Mouse (Mus musculus) ovary, postnatal 10 days (tissue): Measurements from ENCODE around the gene Gm9958.
A peak's percentile ranks its signal among the peaks of the same experiment; 100 is the strongest.

Experiments used
- DNase-seq: peaks from one replicate; pipeline ENCODE4 v3.0.0; 2022; ENCODE audit warnings: low spot score

Gm9958 gene

DNA sequence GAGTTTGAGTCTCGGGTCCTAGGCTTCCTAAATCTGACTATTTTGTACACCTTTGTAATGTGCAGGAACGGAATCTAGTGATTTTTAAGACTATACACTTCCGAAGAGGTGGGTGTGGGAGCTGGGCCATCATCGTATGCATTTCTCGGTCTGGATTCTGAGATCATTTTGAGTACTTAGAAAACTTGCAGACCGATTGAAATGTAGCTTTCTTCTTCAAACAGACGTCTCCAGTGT, at the start of gene Gm9958:
TSS of gene Gm9958 (plus strand) at position 138 of the 237 bp plus-strand sequence.
- no peak for DNase-seq

DNA sequence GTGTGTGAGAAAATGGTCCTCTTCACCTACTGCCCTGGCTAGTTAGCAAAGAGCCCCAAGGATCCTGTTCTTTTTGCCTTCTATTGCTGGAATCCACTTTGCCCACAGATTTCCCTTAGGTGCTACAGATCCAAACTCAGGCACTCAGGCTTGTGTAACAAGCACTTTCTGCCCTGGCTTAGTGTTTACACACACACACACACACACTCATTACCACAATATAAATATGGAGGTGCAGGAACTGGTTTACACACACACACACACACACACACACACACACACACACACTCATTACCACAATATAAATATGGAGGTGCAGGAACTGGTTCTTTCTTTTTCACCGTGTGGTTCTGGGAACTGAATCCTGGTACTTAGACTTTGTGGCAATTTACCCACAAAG, 35.9 kb upstream of the Gm9958 start:
- DNase-seq: no peak

DNA sequence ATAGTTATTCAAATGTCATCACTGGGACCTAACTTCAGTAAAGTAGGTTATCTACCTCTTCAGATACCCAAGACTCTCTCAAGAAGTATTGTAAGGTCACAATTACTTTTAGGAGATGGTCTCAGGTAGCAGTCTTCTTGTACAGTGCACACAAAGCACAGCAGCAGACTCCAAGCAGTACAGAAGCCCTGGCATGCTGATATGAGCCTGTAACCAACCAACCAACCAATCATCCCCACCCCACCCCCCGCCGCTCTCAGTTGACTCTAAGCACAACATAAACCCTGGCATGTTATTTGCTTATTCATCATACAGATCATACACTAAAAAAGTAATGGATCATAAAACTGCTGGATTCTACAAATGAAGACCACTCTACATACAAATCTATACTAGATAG, 34.5 kb upstream of the Gm9958 start:
- DNase-seq: no peak

- no peak for DNase-seq
These were observed 28.6 kb upstream of the Gm9958 start for GRCm38 (mm10) chr5:90338177-90339091.

- DNase-seq: peak; percentile 5
These were observed 27.7 kb upstream of the Gm9958 start for GRCm38 (mm10) chr5:90339129-90339952.

GRCm38 (mm10) chr5:90339953-90340343, 27.1 kb upstream of the Gm9958 start:
- DNase-seq: no peak

DNA sequence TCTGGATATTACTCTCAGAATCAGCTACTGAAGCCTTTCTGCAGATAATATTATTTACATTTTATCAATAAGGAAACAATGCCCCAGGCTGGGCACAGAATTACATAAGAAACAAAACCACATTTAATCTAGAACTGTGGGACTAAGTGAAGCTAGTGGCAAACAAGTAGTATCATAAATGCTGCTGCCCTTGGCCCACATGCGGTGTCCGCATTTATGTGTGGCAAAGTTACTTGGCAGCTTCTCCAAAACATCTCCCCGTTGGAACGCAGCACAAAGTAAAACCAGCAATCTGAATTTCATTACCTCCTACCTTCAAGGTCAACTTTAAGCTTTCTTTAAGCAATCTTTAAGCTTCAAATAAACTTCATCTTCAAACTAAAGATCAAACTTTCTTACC, 26.2 kb upstream of the Gm9958 start:
- no peak for DNase-seq

GRCm38 (mm10) chr5:90346877-90347276, 20.1 kb upstream of the Gm9958 start:
- DNase-seq: no peak

- no peak for DNase-seq
These were observed 13.3 kb upstream of the Gm9958 start for GRCm38 (mm10) chr5:90353552-90354317.

GRCm38 (mm10) chr5:90355824-90356223, 11.2 kb upstream of the Gm9958 start:
- no peak for DNase-seq

DNA sequence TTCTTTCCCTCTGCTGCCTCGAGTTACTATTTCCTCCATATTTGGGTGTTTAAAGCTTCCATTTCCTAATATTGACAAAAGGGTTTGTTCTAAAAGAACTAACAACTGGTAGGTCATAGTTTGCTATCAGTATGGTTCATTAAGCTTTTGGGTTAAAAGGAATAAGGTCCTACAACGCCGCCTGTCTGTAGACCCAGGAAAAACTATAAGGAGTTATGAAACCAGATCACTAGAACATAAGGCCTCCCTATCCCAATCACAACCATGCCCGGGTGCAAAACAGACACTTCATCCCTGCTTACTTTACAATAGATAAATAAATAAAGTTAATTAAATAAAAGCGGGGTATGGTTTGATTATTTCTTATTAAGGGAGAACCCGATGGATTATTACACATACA, 2.5 kb upstream of the Gm9958 start:
- no peak for DNase-seq

DNA sequence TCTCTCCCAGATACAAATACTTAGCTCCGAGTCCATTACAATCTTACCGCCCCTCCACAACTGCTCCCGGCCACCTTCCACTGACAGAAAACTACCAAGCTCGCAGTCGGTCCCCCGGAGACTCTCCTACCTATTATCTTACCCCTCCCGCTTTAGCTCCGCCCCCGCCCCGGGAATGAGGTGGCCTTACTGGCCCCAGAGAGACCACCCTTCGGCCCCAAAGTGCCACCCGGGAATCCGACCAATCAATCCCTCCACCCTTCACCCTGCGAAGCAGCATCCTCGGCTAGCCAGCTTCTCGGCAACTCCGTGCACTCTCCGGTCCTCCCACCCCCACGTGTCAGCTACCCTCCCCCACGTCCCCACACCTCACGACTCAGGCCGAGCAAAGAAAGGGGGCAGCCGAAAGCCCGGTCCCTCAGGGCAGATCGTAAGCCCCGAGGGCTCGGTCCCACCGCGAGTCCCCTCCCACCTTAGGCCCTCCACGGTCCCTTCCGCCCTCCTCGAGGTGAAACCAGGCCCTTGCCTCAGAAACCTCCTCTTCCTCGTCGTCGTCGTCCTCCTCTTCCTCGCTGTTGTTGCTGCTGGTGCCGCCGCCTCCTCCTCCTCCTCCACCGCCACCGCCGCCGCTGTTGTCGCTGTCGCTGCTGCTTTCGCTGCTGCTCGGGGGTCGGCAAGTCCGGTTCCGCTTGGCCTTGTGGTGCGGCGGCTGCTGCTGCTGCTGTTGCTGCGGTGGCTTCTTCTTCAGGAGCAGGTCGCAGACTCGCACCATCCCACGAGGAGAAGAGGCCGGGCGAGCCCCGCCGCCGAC, 1.7 kb upstream of the Gm9958 start:
- peak; percentile 19 for DNase-seq

GRCm38 (mm10) chr5:90366121-90367066, 610 bp upstream of the Gm9958 start, which contains the start of gene Ankrd17:
TSS of gene Ankrd17 (minus strand) at chr5:90366577.
- peak; percentile 82 for DNase-seq

- DNase-seq: no peak
These were observed 3.4 kb downstream of the Gm9958 start for GRCm38 (mm10) chr5:90370401-90370800.

DNA sequence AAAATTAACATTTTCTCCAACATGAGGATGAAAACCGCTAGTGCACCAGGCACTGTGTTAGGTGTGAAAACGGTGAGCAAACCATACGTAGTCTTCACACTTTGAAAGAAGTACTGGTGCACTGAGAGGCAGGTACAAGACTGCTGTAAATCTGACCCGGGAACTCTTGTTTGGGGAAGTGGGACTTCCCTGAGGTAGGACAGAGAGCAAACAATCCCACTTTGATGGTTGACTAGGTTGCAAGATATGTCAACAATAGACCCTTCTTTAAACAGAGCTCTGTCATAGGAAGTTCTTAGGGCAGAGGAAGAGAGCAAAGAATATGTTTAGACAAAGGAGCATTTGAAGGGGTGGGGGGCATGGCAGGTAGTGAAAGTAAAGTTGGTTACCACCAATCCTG, 6.7 kb downstream of the Gm9958 start:
- no peak for DNase-seq

GRCm38 (mm10) chr5:90381458-90381857, 14.5 kb downstream of the Gm9958 start:
- DNase-seq: no peak

GRCm38 (mm10) chr5:90383080-90383479, 16.1 kb downstream of the Gm9958 start:
- no peak for DNase-seq

GRCm38 (mm10) chr5:90393764-90394163, 26.8 kb downstream of the Gm9958 start:
- no peak for DNase-seq

DNA sequence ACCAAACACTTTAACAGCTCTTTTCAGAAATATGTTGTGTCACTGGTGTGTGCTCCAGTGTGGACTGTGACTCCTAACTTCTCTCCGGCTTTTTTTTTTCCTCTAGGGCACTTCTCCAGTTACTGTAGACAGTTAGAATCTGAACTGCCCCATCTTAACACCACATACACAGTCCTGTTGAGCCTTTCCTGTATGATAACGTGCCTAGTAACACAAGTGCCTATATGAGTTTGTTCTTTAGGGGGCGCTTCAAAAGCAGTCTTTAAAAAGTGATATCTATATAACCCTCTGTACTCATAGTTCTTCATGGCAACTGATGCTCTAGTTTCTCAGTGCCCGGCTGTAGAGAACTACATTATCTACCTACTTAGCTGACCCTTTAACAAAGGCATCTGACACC, 27.3 kb downstream of the Gm9958 start:
- no peak for DNase-seq

DNA sequence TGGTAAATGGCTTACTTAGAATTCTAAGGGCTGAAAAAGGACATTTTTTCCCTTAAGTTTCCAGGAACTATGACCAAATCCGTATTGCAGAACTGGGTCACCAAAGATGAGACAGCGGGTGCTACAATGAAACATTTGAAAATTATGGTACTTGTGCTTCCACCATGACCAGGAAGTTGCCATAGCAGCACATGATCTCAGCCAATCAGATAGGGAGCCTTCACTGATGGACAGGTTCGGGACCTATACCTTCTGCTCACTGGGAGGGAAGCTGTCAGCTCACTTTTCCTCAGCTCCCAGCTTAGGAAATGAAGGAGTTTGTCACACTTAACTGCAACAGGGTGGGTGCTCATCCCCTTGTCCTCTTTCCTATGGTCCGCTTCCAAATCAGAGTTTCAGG, 29.8 kb downstream of the Gm9958 start:
- no peak for DNase-seq

DNA sequence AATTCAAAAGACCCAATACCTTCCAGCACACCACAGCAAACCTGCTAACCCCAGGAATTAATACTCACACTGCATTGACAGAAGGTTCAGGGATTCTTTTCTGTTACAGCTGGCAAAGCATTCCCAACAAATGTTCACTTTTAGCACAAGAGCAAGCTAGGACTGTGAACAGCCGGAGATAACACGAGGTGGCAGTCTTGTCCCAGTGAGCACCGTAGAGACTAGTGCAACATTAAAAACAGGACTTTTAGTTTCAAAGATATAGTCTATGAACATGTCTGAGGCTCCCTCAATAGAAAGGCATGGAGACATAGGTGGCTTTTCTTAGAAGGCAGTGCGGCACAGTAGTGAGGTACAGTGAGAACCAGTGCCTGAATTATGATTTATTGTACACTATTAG, 38.2 kb downstream of the Gm9958 start:
- DNase-seq: peak; percentile 1
